Mouse (Mus musculus) frontal cortex, adult 2 months (tissue): Measurements from ENCODE around the gene Zfp142. TPM values are rescaled to one million over a fixed set of nuclear protein-coding genes. Genes with fewer than 3 reads are reported as not detected.

ENCODE experiments used
- DNase-seq, 2 experiments: peaks; one replicate each; pipeline ENCODE4 v3.0.0; 2022; ENCODE audit warnings: low spot score in 1 of 2; ENCODE audit errors: extremely low spot score in 1 of 2
- polyA plus RNA-seq: library from polyadenylated mRNA; depleted of rRNA; stranded (reverse); fragments of >200 nt; gene quantifications from 2 replicates; pipeline ENCODE4 v1.2.3, GENCODE M21; 2012; rRNA removed

The Zfp142 gene
- polyA plus RNA-seq, 1 experiment = 23.4 TPM

- no peak for DNase-seq
Measured at GRCm38 (mm10) chr1:74524746-74525145, 63.3 kb downstream of the Zfp142 start.

GRCm38 (mm10) chr1:74519875-74520274, 68.2 kb downstream of the Zfp142 start:
- DNase-seq = no peak

Other genes starting within 250 kb of the Zfp142 start
- gene Catip, start 226.1 kb downstream of the Zfp142 start, polyA plus RNA-seq = 5.3 and 6.0 TPM in 2 replicates
- 5.5 and 9.1 TPM in 2 replicates for gene Slc11a1, start 213.1 kb downstream of the Zfp142 start, polyA plus RNA-seq
- gene Ctdsp1, start 196.7 kb downstream of the Zfp142 start, polyA plus RNA-seq = 27.4 and 27.7 TPM in 2 replicates
- 0.42 and 0.82 TPM in 2 replicates for gene Vil1, start 178.9 kb downstream of the Zfp142 start, polyA plus RNA-seq
- 26.3 and 26.8 TPM in 2 replicates for gene Cnot9, start 82.2 kb downstream of the Zfp142 start, polyA plus RNA-seq
- gene Plcd4, start 45.4 kb downstream of the Zfp142 start, polyA plus RNA-seq = 15.8 and 19.2 TPM in 2 replicates
- 9.8 and 12.2 TPM in 2 replicates for gene Usp37, start 44.0 kb downstream of the Zfp142 start, polyA plus RNA-seq
- 26.4 and 31.5 TPM in 2 replicates for gene Bcs1l, start within 50 bp of the Zfp142 start, polyA plus RNA-seq
- 127 and 138 TPM in 2 replicates for gene Rnf25, start 13.2 kb upstream of the Zfp142 start, polyA plus RNA-seq
- gene Stk36, start 13.2 kb upstream of the Zfp142 start, polyA plus RNA-seq = 5.5 and 6.2 TPM in 2 replicates
- gene Ttll4, start 73.5 kb upstream of the Zfp142 start, polyA plus RNA-seq = 18.8 and 19.2 TPM in 2 replicates
- gene Cyp27a1, start 125.3 kb upstream of the Zfp142 start, polyA plus RNA-seq = 14.1 and 14.5 TPM in 2 replicates
- 0.76 and 0.88 TPM in 2 replicates for gene Prkag3, start 161.0 kb upstream of the Zfp142 start, polyA plus RNA-seq
- gene Wnt6, start 183.6 kb upstream of the Zfp142 start, polyA plus RNA-seq = 7.9 and 8.9 TPM in 2 replicates
- 6.0 and 7.2 TPM in 2 replicates for gene Wnt10a, start 203.3 kb upstream of the Zfp142 start, polyA plus RNA-seq